Mouse (Mus musculus): ENCODE data around the gene Mapkapk2. TPM values are rescaled to one million over a fixed set of nuclear protein-coding genes. Genes with fewer than 3 reads are reported as not detected.

Gene Mapkapk2
- total RNA-seq, 2 experiments from 2014 or later = 204 to 224 TPM

GRCm38 (mm10) chr1:131059411-131059810, 38.2 kb downstream of the Mapkapk2 start:
- no peak for DNase-seq
- intact Hi-C loops (cut with DNase I) = no loop called here

- no peak for DNase-seq
- intact Hi-C loops (cut with DNase I) = no loop called here
Observed at GRCm38 (mm10) chr1:131058431-131058830, 39.2 kb downstream of the Mapkapk2 start.

GRCm38 (mm10) chr1:131054251-131054650, 43.4 kb downstream of the Mapkapk2 start:
- intact Hi-C loops (cut with DNase I) = no loop called here
- DNase-seq = no peak

- DNase-seq = no peak
- intact Hi-C loops (cut with DNase I) = loop anchor here (2.0 kb wide), 2 partner anchors 69 to 177 kb away; no protein-coding TSS in a partner anchor
Observed at GRCm38 (mm10) chr1:131053656-131054055, 44.0 kb downstream of the Mapkapk2 start.

GRCm38 (mm10) chr1:131053239-131053638, 44.4 kb downstream of the Mapkapk2 start:
- intact Hi-C loops (cut with DNase I) = loop anchor here (2.0 kb wide), 2 partner anchors 68 to 176 kb away; no protein-coding TSS in a partner anchor
- peak; percentile 81 to 82 for DNase-seq

- DNase-seq = no peak
- intact Hi-C loops (cut with DNase I) = no loop called here
Observed at GRCm38 (mm10) chr1:131051073-131051472, 46.6 kb downstream of the Mapkapk2 start.

- intact Hi-C loops (cut with DNase I) = no loop called here
- no peak for DNase-seq
Observed at GRCm38 (mm10) chr1:131050617-131051016, 47.0 kb downstream of the Mapkapk2 start.

- intact Hi-C loops (cut with DNase I) = no loop called here
- DNase-seq = no peak
Observed at GRCm38 (mm10) chr1:131050011-131050410, 47.6 kb downstream of the Mapkapk2 start.

- no peak for DNase-seq
- intact Hi-C loops (cut with DNase I) = no loop called here
Observed at GRCm38 (mm10) chr1:131049361-131049806, 48.2 kb downstream of the Mapkapk2 start.

- intact Hi-C loops (cut with DNase I) = no loop called here
- no peak for DNase-seq
Observed at GRCm38 (mm10) chr1:131048946-131049345, 48.7 kb downstream of the Mapkapk2 start.

- intact Hi-C loops (cut with DNase I) = no loop called here
- DNase-seq = no peak
Observed at GRCm38 (mm10) chr1:131048121-131048863, 49.3 kb downstream of the Mapkapk2 start.

GRCm38 (mm10) chr1:131046607-131047006, 51.0 kb downstream of the Mapkapk2 start:
- intact Hi-C loops (cut with DNase I) = no loop called here
- no peak for DNase-seq

- intact Hi-C loops (cut with DNase I) = no loop called here
- DNase-seq = no peak
Observed at GRCm38 (mm10) chr1:131045723-131046355, 51.8 kb downstream of the Mapkapk2 start.

GRCm38 (mm10) chr1:131043636-131044035, 54.0 kb downstream of the Mapkapk2 start:
- DNase-seq = no peak
- intact Hi-C loops (cut with DNase I) = no loop called here

GRCm38 (mm10) chr1:131042721-131043120, 54.9 kb downstream of the Mapkapk2 start:
- no peak for DNase-seq
- intact Hi-C loops (cut with DNase I) = no loop called here

- DNase-seq = no peak
- intact Hi-C loops (cut with DNase I) = no loop called here
Observed at GRCm38 (mm10) chr1:131042263-131042662, 55.4 kb downstream of the Mapkapk2 start.

- no peak for DNase-seq
- intact Hi-C loops (cut with DNase I) = no loop called here
Observed at GRCm38 (mm10) chr1:131039479-131039878, 58.1 kb downstream of the Mapkapk2 start.

- DNase-seq = no peak
- intact Hi-C loops (cut with DNase I) = no loop called here
Observed at GRCm38 (mm10) chr1:131038415-131039017, 59.1 kb downstream of the Mapkapk2 start.

GRCm38 (mm10) chr1:131038001-131038400, 59.6 kb downstream of the Mapkapk2 start:
- intact Hi-C loops (cut with DNase I) = no loop called here
- DNase-seq = no peak

GRCm38 (mm10) chr1:131031267-131031666, 66.4 kb downstream of the Mapkapk2 start:
- no peak for DNase-seq
- intact Hi-C loops (cut with DNase I) = no loop called here

- peak in 1 of 2 experiments; percentile 31 for DNase-seq
- intact Hi-C loops (cut with DNase I) = no loop called here
Observed at GRCm38 (mm10) chr1:131030261-131030660, 67.4 kb downstream of the Mapkapk2 start.

- intact Hi-C loops (cut with DNase I) = no loop called here
- no peak for DNase-seq
Observed at GRCm38 (mm10) chr1:131029215-131029614, 68.4 kb downstream of the Mapkapk2 start.
